Mouse (Mus musculus) intestine, postnatal 0 days (tissue): Measurements from ENCODE around the gene Mansc4. TPM values are rescaled to one million over a fixed set of nuclear protein-coding genes. Genes with fewer than 3 reads are reported as not detected.
A peak's percentile ranks its signal among the peaks of the same experiment; 100 is the strongest.

Source experiments
- ATAC-seq: fragments of 200-750 bp; cut with Nextera tagmentation; 2 replicates; pipeline ENCODE4 v1.8.0; 2017; ENCODE audit warnings: mild to moderate bottlenecking, moderate TSS enrichment, moderate library complexity
- H3K27ac ChIP-seq: fragments of 300-500 bp; sonication (generic); 2 replicates; pipeline ENCODE4 v1.5.1; 2014; ENCODE audit warnings: mild to moderate bottlenecking, low read depth, low read length, moderate library complexity
- H3K27me3 ChIP-seq: fragments of 300-500 bp; sonication (generic); replicated peaks from 2 replicates; pipeline ENCODE4 v1.6.1; 2014; ENCODE audit warnings: low read length, mixed read lengths; ENCODE audit not compliant: control insufficient read depth, insufficient read depth
- H3K36me3 ChIP-seq: fragments of 300-500 bp; sonication (generic); 2 replicates; pipeline ENCODE4 v1.6.1; 2014; ENCODE audit warnings: mild to moderate bottlenecking, moderate library complexity; ENCODE audit not compliant: control insufficient read depth, insufficient read depth
- H3K4me1 ChIP-seq: fragments of 300-500 bp; sonication (generic); replicated peaks from 2 replicates; pipeline ENCODE4 v1.6.1; 2014; ENCODE audit warnings: antibody characterized with exemption, low read length, mixed read lengths; ENCODE audit not compliant: control insufficient read depth, insufficient read depth
- H3K4me2 ChIP-seq: fragments of 300-500 bp; sonication (generic); replicated peaks from 2 replicates; pipeline ENCODE4 v1.6.1; 2014; ENCODE audit warnings: low read depth, mild to moderate bottlenecking, moderate library complexity
- H3K4me3 ChIP-seq: fragments of 300-500 bp; sonication (generic); 2 replicates; pipeline ENCODE4 v1.5.1; 2014; ENCODE audit warnings: low read depth, low read length
- H3K9ac ChIP-seq: fragments of 300-500 bp; sonication (generic); 2 replicates; pipeline ENCODE4 v1.6.1; 2014; ENCODE audit warnings: mild to moderate bottlenecking, low read depth, low read length
- H3K9me3 ChIP-seq: fragments of 300-500 bp; sonication (generic); 2 replicates; pipeline ENCODE4 v1.6.1; 2016; ENCODE audit warnings: mixed run types; ENCODE audit not compliant: control insufficient read depth
- CTCF ChIP-seq: sonication (generic); IDR thresholded peaks from 2 replicates; pipeline ENCODE4 v1.5.1; 2016; ENCODE audit warnings: low read depth, mild to moderate bottlenecking, control low read depth, antibody characterized with exemption, moderate library complexity
- WGBS: fragments of 180-500 bp; shearing (Covaris S2); extraction: QIAGEN DNeasy Blood & Tissue Kit; methylation state at CpG from one replicate; pipeline ENCODE4 v1.1.7; 2014; 5-methylcytosine and 5-hydroxymethylcytosine counted together
- polyA plus RNA-seq: library from polyadenylated mRNA; unstranded; fragments of >200 nt; fragmentation: Nextera tagmentation; extraction: Ambion mirVana; gene quantifications from 2 replicates; pipeline ENCODE4 v1.2.1, GENCODE M21; 2015

Mansc4 gene
- polyA plus RNA-seq, 1 experiment from 2014 or later = 1.4 TPM

DNA sequence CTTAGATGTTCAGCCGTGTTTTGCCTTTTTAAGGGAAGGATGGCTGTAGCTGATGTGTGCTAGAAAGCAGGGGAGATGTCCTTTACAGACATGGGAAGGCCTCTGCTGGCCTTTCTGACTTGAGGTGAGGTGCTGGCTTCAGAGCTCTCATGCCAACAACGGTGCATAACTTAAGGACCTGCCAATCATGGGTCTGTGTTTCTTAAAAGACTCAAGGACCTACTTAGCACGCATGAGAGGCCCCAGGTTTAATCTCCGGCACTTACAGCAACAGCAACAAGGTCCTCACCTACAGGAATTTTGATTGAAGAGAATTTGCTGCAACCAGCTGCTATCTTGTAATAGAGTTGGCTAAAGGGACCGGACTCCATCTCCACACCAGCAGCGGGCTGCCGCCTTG is 22.5 kb upstream of the Mansc4 start:
- H3K27ac ChIP-seq = no peak overlapping the region
- no peaks in the 10 kb centered on the region for H3K27me3 ChIP-seq
- no peak overlapping the region for H3K4me3 ChIP-seq
- WGBS = 93% methylated on average over 7 of the region's 7 CpGs
- ATAC-seq = no peak
- no peak overlapping the region for H3K9ac ChIP-seq
- H3K4me2 ChIP-seq = no peak overlapping the region
- H3K9me3 ChIP-seq = no peaks in the 10 kb centered on the region
- H3K4me1 ChIP-seq = no peaks in the 10 kb centered on the region
- no peak for TF ChIP-seq CTCF
- peaks cover 30% of the 10 kb centered on the region for H3K36me3 ChIP-seq

DNA sequence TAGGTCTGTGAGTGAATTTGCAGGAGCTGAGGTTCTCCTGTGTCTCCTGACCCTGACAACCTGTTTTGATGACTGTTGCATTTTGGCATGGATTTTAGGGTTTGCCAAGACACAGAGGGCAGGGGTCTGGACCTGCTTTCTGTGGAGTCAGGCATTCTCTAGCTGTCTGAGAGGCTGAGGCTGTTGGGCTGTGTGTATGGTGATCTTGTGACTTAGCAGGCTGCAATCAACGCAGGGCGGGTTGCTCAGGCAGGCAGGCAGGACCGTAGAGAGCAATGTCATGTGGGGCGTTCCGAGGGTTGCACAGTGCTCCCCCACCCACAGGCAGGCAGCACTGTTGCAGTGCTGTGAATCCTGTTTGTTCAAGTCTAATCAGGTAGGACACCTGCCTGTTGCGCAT is 19.9 kb upstream of the Mansc4 start:
- H3K4me2 ChIP-seq = no peak overlapping the region
- H3K9me3 ChIP-seq = no peaks in the 10 kb centered on the region

GRCm38 (mm10) chr6:147105529-147105928 is 18.7 kb upstream of the Mansc4 start:
- no peak overlapping the region for H3K4me2 ChIP-seq
- no peaks in the 10 kb centered on the region for H3K27me3 ChIP-seq
- H3K9me3 ChIP-seq = no peaks in the 10 kb centered on the region
- no peak overlapping the region for H3K27ac ChIP-seq
- 95% methylated on average over 1 of the region's 1 CpGs for WGBS
- ATAC-seq = no peak
- H3K36me3 ChIP-seq = peaks cover 33% of the 10 kb centered on the region
- H3K4me3 ChIP-seq = no peak overlapping the region
- no peak for TF ChIP-seq CTCF
- H3K4me1 ChIP-seq = no peaks in the 10 kb centered on the region
- H3K9ac ChIP-seq = no peak overlapping the region

More for the DNA sequence above, 19.9 kb upstream of the Mansc4 start:
- Histone ChIP-seq H3K9ac (no peak overlapping the region), H3K4me1 (no peaks in the 10 kb centered on the region), H3K36me3 (peaks cover 30% of the 10 kb centered on the region), H3K4me3 (no peak overlapping the region), H3K27ac (no peak overlapping the region), H3K27me3 (no peaks in the 10 kb centered on the region)
- 64% methylated on average over 6 of the region's 6 CpGs for WGBS
- TF ChIP-seq CTCF = no peak
- no peak for ATAC-seq

GRCm38 (mm10) chr6:147102293-147102692 is 15.5 kb upstream of the Mansc4 start:
- TF ChIP-seq CTCF = peak; percentile 69
- Histone ChIP-seq H3K4me2 (no peak overlapping the region), H3K27me3 (no peaks in the 10 kb centered on the region), H3K27ac (no peak overlapping the region), H3K4me1 (no peaks in the 10 kb centered on the region), H3K36me3 (peaks cover 24% of the 10 kb centered on the region), H3K4me3 (no peak overlapping the region), H3K9me3 (no peaks in the 10 kb centered on the region), H3K9ac (no peak overlapping the region)
- 84% methylated on average over 3 of the region's 3 CpGs for WGBS
- ATAC-seq = peak; percentile 17; the same call in 1 of the 2 replicates

DNA sequence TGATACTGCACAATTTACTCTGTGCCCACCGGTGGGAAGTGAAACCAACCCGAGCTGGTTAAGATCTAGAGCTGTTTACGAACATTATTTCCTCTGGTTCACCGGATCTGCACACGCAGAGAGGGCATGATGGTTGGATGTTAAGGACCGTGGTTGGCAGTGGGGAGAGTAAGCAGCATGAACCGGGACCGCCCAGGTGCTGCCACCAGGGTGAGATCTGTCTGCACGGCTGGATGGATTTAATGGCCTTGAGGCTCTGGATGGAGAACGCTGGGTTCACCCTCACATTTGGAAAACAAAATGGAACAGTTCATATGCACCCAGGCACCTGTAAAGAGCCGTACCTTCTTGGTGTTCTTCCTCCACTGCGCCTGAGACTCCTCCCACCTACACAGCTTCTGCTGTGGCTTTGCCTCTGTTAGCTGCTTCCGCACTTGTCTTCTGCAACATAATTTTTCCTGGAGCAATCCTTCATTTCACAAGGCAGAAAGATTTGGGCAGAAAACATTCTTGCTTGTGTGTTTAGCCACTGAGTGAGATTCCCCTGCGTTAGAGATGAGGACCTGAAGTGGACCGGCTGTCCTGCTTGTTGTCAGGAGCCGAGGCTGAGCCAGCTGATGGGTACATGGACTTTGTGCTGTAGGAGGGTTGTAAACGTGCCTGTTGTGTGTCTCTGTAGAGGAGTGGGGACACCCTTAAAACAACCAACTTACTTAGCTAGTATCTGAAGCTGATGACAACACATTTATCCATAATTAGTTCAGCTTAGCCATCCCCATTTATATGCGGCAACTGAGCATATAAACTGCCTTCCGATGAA is 12.8 kb upstream of the Mansc4 start:
- Histone ChIP-seq H3K9me3 (no peaks in the 10 kb centered on the region), H3K36me3 (peaks cover 19% of the 10 kb centered on the region), H3K4me2 (peak overlapping the region; percentile 41), H3K27me3 (no peaks in the 10 kb centered on the region), H3K27ac (no peak overlapping the region), H3K4me1 (no peaks in the 10 kb centered on the region), H3K9ac (no peak overlapping the region), H3K4me3 (no peak overlapping the region)
- no peak for ATAC-seq
- WGBS = 54% methylated on average over 19 of the region's 19 CpGs
- TF ChIP-seq CTCF = no peak

- Histone ChIP-seq H3K9me3 (no peaks in the 10 kb centered on the region), H3K4me2 (no peak overlapping the region), H3K27me3 (no peaks in the 10 kb centered on the region), H3K36me3 (peaks cover 10% of the 10 kb centered on the region; the same call in 1 of the 2 replicates), H3K27ac (no peak overlapping the region), H3K4me1 (no peaks in the 10 kb centered on the region), H3K9ac (no peak overlapping the region), H3K4me3 (no peak overlapping the region)
- WGBS = 58% methylated on average over 8 of the region's 8 CpGs
- no peak for ATAC-seq
- TF ChIP-seq CTCF = peak; percentile 22; the same call in 1 of the 2 replicates
Observed at GRCm38 (mm10) chr6:147097346-147097929, 10.6 kb upstream of the Mansc4 start.
